Mouse (Mus musculus): ENCODE data around the gene Magi1.

DNA sequence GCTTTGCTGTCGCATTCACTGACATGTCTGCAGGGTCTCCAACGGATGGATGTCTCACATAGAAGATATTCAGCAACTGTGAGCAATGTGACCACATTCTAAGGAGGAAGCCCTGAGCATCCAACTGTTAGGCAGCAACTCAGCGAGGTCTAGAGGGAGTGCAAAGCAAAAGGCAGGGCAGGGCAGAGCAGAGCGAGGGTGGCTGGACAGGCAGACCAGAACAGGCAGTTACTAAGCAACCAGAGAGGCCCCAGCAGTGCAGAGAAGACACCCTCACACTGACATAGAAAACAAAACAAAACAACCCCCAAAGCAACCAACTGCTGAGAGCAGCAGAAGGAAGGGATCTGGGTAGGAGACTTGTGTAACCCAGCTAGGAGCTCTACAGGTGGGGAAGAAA is 512.6 kb downstream of the Magi1 start:
- TF ChIP-seq E2F4 (IDR thresholded peaks at IDR 0.05; ENCODE audit: insufficient replicate concordance, low read depth, low read length) = no peak
- no peak for TF ChIP-seq CTCF (conservative IDR thresholded peaks at IDR 0.05 in 1 of 2, IDR thresholded peaks at IDR 0.05 in 1 of 2; ENCODE audit: low read depth in 2 of 2, low read length in 2 of 2)
- TF ChIP-seq USF2 (conservative IDR thresholded peaks at IDR 0.05; ENCODE audit: low read depth, low read length) = no peak
- no peak for TF ChIP-seq POLR2A (IDR thresholded peaks at IDR 0.05; ENCODE audit: low read depth, low read length)
- TF ChIP-seq SIN3A (IDR thresholded peaks at IDR 0.05; ENCODE audit: low read length) = no peak

Data from CH12.LX (cell line).